Mouse (Mus musculus) kidney, adult 2 months (tissue): Measurements from ENCODE around the gene Plekhh1. TPM values are rescaled to one million over a fixed set of nuclear protein-coding genes. Genes with fewer than 3 reads are reported as not detected.

Source experiments
- DNase-seq: peaks from one replicate; pipeline ENCODE4 v3.0.0; 2021
- H3K27ac ChIP-seq: fragments of 200-500 bp; 2 replicates; pipeline ENCODE4 v1.5.1; 2012; ENCODE audit warnings: low read depth, low read length, control low read depth, inconsistent platforms; ENCODE audit not compliant: insufficient read depth
- H3K27me3 ChIP-seq: fragments of 200-500 bp; replicated peaks from 2 replicates; pipeline ENCODE4 v1.6.1; 2012; ENCODE audit warnings: mild to moderate bottlenecking, moderate library complexity, low read length, inconsistent platforms; ENCODE audit not compliant: control insufficient read depth, insufficient read depth
- H3K36me3 ChIP-seq: fragments of 200-500 bp; 2 replicates; pipeline ENCODE4 v1.6.1; 2012; ENCODE audit warnings: mild to moderate bottlenecking, moderate library complexity, low read length, inconsistent platforms; ENCODE audit not compliant: control insufficient read depth, insufficient read depth
- H3K4me1 ChIP-seq: fragments of 200-500 bp; 2 replicates; pipeline ENCODE4 v1.6.1; 2011; ENCODE audit warnings: low read length; ENCODE audit not compliant: control insufficient read depth, insufficient read depth
- H3K4me3 ChIP-seq: fragments of 200-500 bp; 2 replicates; pipeline ENCODE4 v1.5.1; 2011; ENCODE audit warnings: mild to moderate bottlenecking, low read depth, low read length, control low read depth; ENCODE audit not compliant: insufficient read depth
- CTCF ChIP-seq: fragments of 200-500 bp; conservative IDR thresholded peaks from 2 replicates; pipeline ENCODE4 v1.5.1; 2011; ENCODE audit warnings: low read depth, mild to moderate bottlenecking, control low read depth, low read length, moderate library complexity, mixed read lengths; ENCODE audit not compliant: insufficient read depth, insufficient read length
- POLR2A ChIP-seq: fragments of 200-500 bp; IDR thresholded peaks from one replicate; pipeline ENCODE4 v1.6.1; 2011; ENCODE audit warnings: low read depth, low read length, control low read depth
- WGBS: fragments of 180-500 bp; shearing (Covaris S2); methylation state at CpG from one replicate; pipeline ENCODE4 v1.1.7; 2018; 5-methylcytosine and 5-hydroxymethylcytosine counted together
- polyA plus RNA-seq: library from polyadenylated mRNA; depleted of rRNA; stranded (reverse); fragments of >200 nt; gene quantifications from 2 replicates; pipeline ENCODE4 v1.2.3, GENCODE M21; 2012

Plekhh1 gene
- polyA plus RNA-seq, 1 experiment = 9.3 TPM

GRCm38 (mm10) chr12:79048898-79049297 is 19.9 kb downstream of the Plekhh1 start:
- H3K4me1 ChIP-seq = no peaks in the 10 kb centered on the region
- H3K27ac ChIP-seq = no peak overlapping the region
- H3K27me3 ChIP-seq = no peaks in the 10 kb centered on the region
- H3K4me3 ChIP-seq = no peak overlapping the region
- no peaks in the 10 kb centered on the region; the same call in 1 of the 2 replicates for H3K36me3 ChIP-seq
- DNase-seq = no peak
- 97% methylated on average over 1 of the region's 1 CpGs for WGBS
- TF ChIP-seq POLR2A (no peak), CTCF (no peak)

GRCm38 (mm10) chr12:79049807-79050206 is 20.8 kb downstream of the Plekhh1 start:
- DNase-seq = no peak
- Histone ChIP-seq H3K27ac (no peak overlapping the region), H3K4me3 (no peak overlapping the region), H3K27me3 (no peaks in the 10 kb centered on the region), H3K36me3 (no peaks in the 10 kb centered on the region), H3K4me1 (no peaks in the 10 kb centered on the region)
- 76% methylated on average over 2 of the region's 2 CpGs for WGBS
- no peak for TF ChIP-seq POLR2A
- TF ChIP-seq CTCF = no peak

- TF ChIP-seq CTCF (no peak), POLR2A (no peak)
- peak; percentile 24 for DNase-seq
- H3K36me3 ChIP-seq = no peaks in the 10 kb centered on the region
- no peak overlapping the region for H3K4me3 ChIP-seq
- no peak overlapping the region for H3K27ac ChIP-seq
- WGBS = 68% methylated on average over 3 of the region's 3 CpGs
- no peaks in the 10 kb centered on the region for H3K4me1 ChIP-seq
- no peaks in the 10 kb centered on the region for H3K27me3 ChIP-seq
Observed at GRCm38 (mm10) chr12:79050545-79051212, 21.7 kb downstream of the Plekhh1 start.

GRCm38 (mm10) chr12:79052073-79052472 is 23.1 kb downstream of the Plekhh1 start:
- Histone ChIP-seq H3K36me3 (no peaks in the 10 kb centered on the region), H3K27me3 (no peaks in the 10 kb centered on the region), H3K4me3 (no peak overlapping the region), H3K27ac (no peak overlapping the region), H3K4me1 (no peaks in the 10 kb centered on the region)
- TF ChIP-seq CTCF (no peak), POLR2A (no peak)
- peak; percentile 73 for DNase-seq
- WGBS = 75% methylated on average over 2 of the region's 2 CpGs

GRCm38 (mm10) chr12:79055276-79055675 is 26.3 kb downstream of the Plekhh1 start:
- H3K27me3 ChIP-seq = no peaks in the 10 kb centered on the region

GRCm38 (mm10) chr12:79059573-79059972 is 30.6 kb downstream of the Plekhh1 start:
- TF ChIP-seq CTCF (no peak), POLR2A (no peak)
- DNase-seq = no peak
- no peak overlapping the region for H3K4me3 ChIP-seq
- no peaks in the 10 kb centered on the region for H3K27me3 ChIP-seq
- 86% methylated on average over 6 of the region's 6 CpGs for WGBS
- H3K27ac ChIP-seq = no peak overlapping the region
- no peaks in the 10 kb centered on the region for H3K36me3 ChIP-seq
- peaks cover 5% of the 10 kb centered on the region for H3K4me1 ChIP-seq

More at GRCm38 (mm10) chr12:79055276-79055675, 26.3 kb downstream of the Plekhh1 start:
- peak; percentile 24 for DNase-seq
- no peaks in the 10 kb centered on the region for H3K4me1 ChIP-seq
- TF ChIP-seq CTCF (no peak), POLR2A (no peak)
- no peaks in the 10 kb centered on the region for H3K36me3 ChIP-seq
- 85% methylated on average over 7 of the region's 7 CpGs for WGBS
- H3K4me3 ChIP-seq = no peak overlapping the region
- H3K27ac ChIP-seq = no peak overlapping the region

GRCm38 (mm10) chr12:79060134-79060533 is 31.2 kb downstream of the Plekhh1 start:
- Histone ChIP-seq H3K27ac (no peak overlapping the region), H3K4me3 (no peak overlapping the region), H3K27me3 (no peaks in the 10 kb centered on the region), H3K36me3 (no peaks in the 10 kb centered on the region), H3K4me1 (peaks cover 5% of the 10 kb centered on the region)
- no peak for TF ChIP-seq POLR2A
- no peak for TF ChIP-seq CTCF
- WGBS = 95% methylated on average over 9 of the region's 9 CpGs
- DNase-seq = no peak
